Mouse (Mus musculus) liver, postnatal 0 days (tissue): ENCODE results near the gene Kifc3.

ENCODE experiments used
- CTCF ChIP-seq: sonication (generic); IDR thresholded peaks from 2 replicates; pipeline ENCODE4 v1.5.1; 2016; ENCODE audit warnings: antibody characterized with exemption, low read depth
- EP300 ChIP-seq: IDR thresholded peaks from 2 replicates; pipeline ENCODE4 v1.6.1; 2016; ENCODE audit warnings: antibody characterized with exemption, low read depth, mild to moderate bottlenecking

- no peak for TF ChIP-seq CTCF
- no peak for TF ChIP-seq EP300
Observed at GRCm38 (mm10) chr8:95185104-95185503, 17.5 kb downstream of the Kifc3 start.
